Mouse (Mus musculus) midbrain, embryonic 13.5 days (tissue): ENCODE measurements around the gene Fat3. TPM values are rescaled to one million over a fixed set of nuclear protein-coding genes. Genes with fewer than 3 reads are reported as not detected.

Source experiments
- ATAC-seq: fragments of 200-750 bp; cut with Nextera tagmentation; 2 replicates; pipeline ENCODE4 v1.8.0; 2017; ENCODE audit warnings: mild to moderate bottlenecking, moderate TSS enrichment, moderate library complexity
- H3K27ac ChIP-seq: fragments of 300-500 bp; sonication (generic); 2 replicates; pipeline ENCODE4 v1.5.1; 2015; ENCODE audit warnings: inconsistent platforms, mild to moderate bottlenecking, moderate library complexity
- H3K27me3 ChIP-seq: fragments of 300-500 bp; sonication (generic); 2 replicates; pipeline ENCODE4 v1.6.1; 2015; ENCODE audit warnings: mild to moderate bottlenecking, inconsistent platforms
- H3K36me3 ChIP-seq: fragments of 300-500 bp; sonication (generic); 2 replicates; pipeline ENCODE4 v1.6.1; 2015; ENCODE audit warnings: mild to moderate bottlenecking, inconsistent platforms
- H3K4me1 ChIP-seq: fragments of 300-500 bp; sonication (generic); replicated peaks from 2 replicates; pipeline ENCODE4 v1.6.1; 2015; ENCODE audit warnings: inconsistent platforms
- H3K4me2 ChIP-seq: fragments of 300-500 bp; sonication (generic); replicated peaks from 2 replicates; pipeline ENCODE4 v1.6.1; 2015; ENCODE audit warnings: moderate library complexity, mild to moderate bottlenecking, inconsistent platforms
- H3K4me3 ChIP-seq: fragments of 300-500 bp; sonication (generic); replicated peaks from 2 replicates; pipeline ENCODE4 v1.5.1; 2015; ENCODE audit warnings: mild to moderate bottlenecking, inconsistent platforms
- H3K9ac ChIP-seq: fragments of 300-500 bp; sonication (generic); replicated peaks from 2 replicates; pipeline ENCODE4 v1.6.1; 2015; ENCODE audit warnings: mild to moderate bottlenecking, inconsistent platforms
- H3K9me3 ChIP-seq: fragments of 300-500 bp; sonication (generic); 2 replicates; pipeline ENCODE4 v1.6.1; 2016; ENCODE audit warnings: mild to moderate bottlenecking, inconsistent platforms
- WGBS: fragments of 180-500 bp; shearing (Covaris S2); methylation state at CpG from one replicate; pipeline ENCODE4 v1.1.7; 2015; 5-methylcytosine and 5-hydroxymethylcytosine counted together
- polyA plus RNA-seq: library from polyadenylated mRNA; unstranded; fragments of >200 nt; fragmentation: Nextera tagmentation; extraction: Ambion mirVana; gene quantifications from 2 replicates; pipeline ENCODE4 v1.2.1, GENCODE M21; 2015

Gene Fat3
- polyA plus RNA-seq, 1 experiment from 2014 or later: 15.4 TPM

- Histone ChIP-seq H3K27ac (no peak overlapping the region), H3K9me3 (no peaks in the 10 kb centered on the region), H3K4me2 (no peak overlapping the region), H3K27me3 (no peaks in the 10 kb centered on the region), H3K9ac (no peak overlapping the region), H3K4me3 (no peak overlapping the region), H3K36me3 (no peaks in the 10 kb centered on the region), H3K4me1 (peaks cover 7% of the 10 kb centered on the region)
- ATAC-seq: no peak
- 83% methylated on average over 2 of the region's 2 CpGs for WGBS
Observed at GRCm38 (mm10) chr9:16422707-16423106, 78.4 kb downstream of the Fat3 start.

- Histone ChIP-seq H3K27ac (no peak overlapping the region), H3K27me3 (no peaks in the 10 kb centered on the region)
- WGBS: 73% methylated on average over 3 of the region's 3 CpGs
Observed at GRCm38 (mm10) chr9:16402815-16403214, 98.3 kb downstream of the Fat3 start.

GRCm38 (mm10) chr9:16398734-16399686 lies 102.1 kb downstream of the Fat3 start:
- peak overlapping the region; percentile 69 for H3K27ac ChIP-seq
- WGBS: 15% methylated on average over 6 of the region's 6 CpGs

More at GRCm38 (mm10) chr9:16402815-16403214, 98.3 kb downstream of the Fat3 start:
- Histone ChIP-seq H3K4me2 (no peak overlapping the region), H3K4me3 (no peak overlapping the region), H3K4me1 (peaks cover 55% of the 10 kb centered on the region), H3K36me3 (no peaks in the 10 kb centered on the region), H3K9ac (no peak overlapping the region), H3K9me3 (no peaks in the 10 kb centered on the region)
- no peak for ATAC-seq

GRCm38 (mm10) chr9:16389141-16389540 lies 111.9 kb downstream of the Fat3 start:
- no peak overlapping the region for H3K4me2 ChIP-seq
- no peaks in the 10 kb centered on the region for H3K9me3 ChIP-seq
- no peak overlapping the region for H3K4me3 ChIP-seq
- H3K36me3 ChIP-seq: no peaks in the 10 kb centered on the region
- WGBS: 82% methylated on average over 4 of the region's 4 CpGs
- no peaks in the 10 kb centered on the region for H3K27me3 ChIP-seq
- no peak overlapping the region for H3K27ac ChIP-seq
- no peak overlapping the region for H3K9ac ChIP-seq
- no peak for ATAC-seq
- peaks cover 16% of the 10 kb centered on the region for H3K4me1 ChIP-seq

More at GRCm38 (mm10) chr9:16398734-16399686, 102.1 kb downstream of the Fat3 start:
- H3K9ac ChIP-seq: no peak overlapping the region
- peak; percentile 91 for ATAC-seq
- H3K9me3 ChIP-seq: no peaks in the 10 kb centered on the region
- H3K4me2 ChIP-seq: no peak overlapping the region
- no peaks in the 10 kb centered on the region for H3K36me3 ChIP-seq
- peaks cover 50% of the 10 kb centered on the region for H3K4me1 ChIP-seq
- no peaks in the 10 kb centered on the region for H3K27me3 ChIP-seq
- no peak overlapping the region for H3K4me3 ChIP-seq

GRCm38 (mm10) chr9:16387527-16387926 lies 113.6 kb downstream of the Fat3 start:
- no peaks in the 10 kb centered on the region for H3K9me3 ChIP-seq
- H3K4me3 ChIP-seq: no peak overlapping the region
- peaks cover 13% of the 10 kb centered on the region for H3K4me1 ChIP-seq
- H3K4me2 ChIP-seq: no peak overlapping the region
- H3K27me3 ChIP-seq: no peaks in the 10 kb centered on the region
- no peak overlapping the region for H3K9ac ChIP-seq
- ATAC-seq: no peak
- H3K36me3 ChIP-seq: no peaks in the 10 kb centered on the region
- H3K27ac ChIP-seq: no peak overlapping the region

- H3K27ac ChIP-seq: no peak overlapping the region
- no peaks in the 10 kb centered on the region for H3K36me3 ChIP-seq
- H3K4me3 ChIP-seq: no peak overlapping the region
- no peaks in the 10 kb centered on the region for H3K9me3 ChIP-seq
- peaks cover 13% of the 10 kb centered on the region for H3K4me1 ChIP-seq
- no peak overlapping the region for H3K9ac ChIP-seq
- no peak overlapping the region for H3K4me2 ChIP-seq
- H3K27me3 ChIP-seq: no peaks in the 10 kb centered on the region
- ATAC-seq: no peak
- 88% methylated on average over 3 of the region's 3 CpGs for WGBS
Observed at GRCm38 (mm10) chr9:16363713-16364112, 137.4 kb downstream of the Fat3 start.

- Histone ChIP-seq H3K4me2 (no peak overlapping the region), H3K9ac (no peak overlapping the region), H3K36me3 (no peaks in the 10 kb centered on the region), H3K4me3 (no peak overlapping the region), H3K27ac (no peak overlapping the region), H3K4me1 (peaks cover 23% of the 10 kb centered on the region), H3K27me3 (no peaks in the 10 kb centered on the region), H3K9me3 (no peaks in the 10 kb centered on the region)
- no peak for ATAC-seq
- WGBS: 27% methylated on average over 5 of the region's 5 CpGs
Observed at GRCm38 (mm10) chr9:16361811-16362210, 139.3 kb downstream of the Fat3 start.

GRCm38 (mm10) chr9:16356636-16357035 lies 144.4 kb downstream of the Fat3 start:
- Histone ChIP-seq H3K4me3 (no peak overlapping the region), H3K4me1 (peaks cover 42% of the 10 kb centered on the region), H3K9ac (no peak overlapping the region), H3K27ac (no peak overlapping the region), H3K4me2 (no peak overlapping the region), H3K36me3 (no peaks in the 10 kb centered on the region), H3K9me3 (no peaks in the 10 kb centered on the region), H3K27me3 (no peaks in the 10 kb centered on the region)
- no peak for ATAC-seq
- WGBS: 84% methylated on average over 4 of the region's 4 CpGs

- H3K4me1 ChIP-seq: peaks cover 46% of the 10 kb centered on the region
- 17% methylated on average over 1 of the region's 1 CpGs for WGBS
- ATAC-seq: no peak
Observed at GRCm38 (mm10) chr9:16354906-16355305, 146.2 kb downstream of the Fat3 start.

GRCm38 (mm10) chr9:16353049-16353724 lies 147.9 kb downstream of the Fat3 start:
- Histone ChIP-seq H3K9ac (no peak overlapping the region), H3K4me3 (no peak overlapping the region), H3K27ac (peak overlapping the region; percentile 68), H3K36me3 (no peaks in the 10 kb centered on the region), H3K9me3 (no peaks in the 10 kb centered on the region), H3K27me3 (no peaks in the 10 kb centered on the region), H3K4me2 (peak overlapping the region; percentile 31), H3K4me1 (peaks cover 37% of the 10 kb centered on the region)
- WGBS: 2% methylated on average over 4 of the region's 4 CpGs
- ATAC-seq: peak; percentile 80

More at GRCm38 (mm10) chr9:16354906-16355305, 146.2 kb downstream of the Fat3 start:
- Histone ChIP-seq H3K4me3 (no peak overlapping the region), H3K9ac (no peak overlapping the region), H3K27me3 (no peaks in the 10 kb centered on the region), H3K9me3 (no peaks in the 10 kb centered on the region), H3K27ac (no peak overlapping the region), H3K4me2 (no peak overlapping the region), H3K36me3 (no peaks in the 10 kb centered on the region)

- WGBS: 26% methylated on average over 4 of the region's 4 CpGs
- H3K27me3 ChIP-seq: no peaks in the 10 kb centered on the region
- H3K4me3 ChIP-seq: no peak overlapping the region
- H3K9me3 ChIP-seq: no peaks in the 10 kb centered on the region
- H3K27ac ChIP-seq: peak overlapping the region; percentile 68
- ATAC-seq: peak; percentile 75
- peaks cover 36% of the 10 kb centered on the region for H3K4me1 ChIP-seq
- H3K9ac ChIP-seq: no peak overlapping the region
- H3K4me2 ChIP-seq: peak overlapping the region; percentile 31
- no peaks in the 10 kb centered on the region for H3K36me3 ChIP-seq
Observed at GRCm38 (mm10) chr9:16352486-16353048, 148.5 kb downstream of the Fat3 start.
